Mouse (Mus musculus) thymus, postnatal 10 days (tissue): ENCODE data around the gene Traip.

Source experiments
- DNase-seq, 2 experiments: peaks; one replicate each; pipeline ENCODE4 v3.0.0; 2021; ENCODE audit warnings: low spot score in 2 of 2

The Traip gene

DNA sequence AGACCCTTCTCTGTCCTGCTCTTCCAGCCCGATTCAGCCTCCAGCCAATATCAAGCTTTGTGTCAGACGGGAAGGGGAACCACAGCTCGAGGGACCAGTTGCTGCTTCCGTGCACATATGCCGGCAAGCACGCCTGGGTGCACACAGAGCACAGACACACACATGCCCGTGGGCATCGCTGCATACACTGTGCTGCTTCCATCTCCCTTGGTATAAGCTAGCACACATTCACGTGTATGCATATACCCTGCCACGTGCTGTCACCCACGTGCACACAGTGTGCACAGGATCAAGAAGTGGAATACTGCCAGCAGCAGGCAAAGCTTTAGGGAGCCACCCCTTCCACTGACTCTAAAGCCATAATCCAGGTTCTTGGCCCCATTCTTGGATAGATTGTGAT lies 15.8 kb upstream of the Traip start:
- DNase-seq = no peak

DNA sequence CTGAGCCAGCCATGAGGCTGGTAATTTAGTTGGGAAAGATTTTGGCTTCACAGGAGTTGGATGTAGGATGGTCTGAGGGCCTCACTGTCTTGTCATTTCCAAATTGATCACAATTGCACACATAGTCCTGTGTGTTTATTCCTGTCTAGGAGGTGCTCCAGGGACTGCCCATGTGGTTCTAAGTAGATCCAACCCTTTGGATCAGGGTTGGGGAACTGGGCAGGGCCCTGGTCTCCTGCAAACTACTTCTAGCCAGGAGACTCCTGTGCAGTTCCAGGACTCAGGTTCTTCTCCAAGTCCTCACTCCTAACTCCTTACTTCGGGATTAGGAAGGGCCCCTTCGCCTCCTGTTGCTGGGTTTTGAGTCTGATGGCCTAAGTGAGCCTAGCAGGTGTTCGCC lies 14.6 kb upstream of the Traip start, which contains the start of gene Camkv:
Camkv (plus strand) TSS at position 301 of the 400 bp plus-strand sequence.
- no peak for DNase-seq

DNA sequence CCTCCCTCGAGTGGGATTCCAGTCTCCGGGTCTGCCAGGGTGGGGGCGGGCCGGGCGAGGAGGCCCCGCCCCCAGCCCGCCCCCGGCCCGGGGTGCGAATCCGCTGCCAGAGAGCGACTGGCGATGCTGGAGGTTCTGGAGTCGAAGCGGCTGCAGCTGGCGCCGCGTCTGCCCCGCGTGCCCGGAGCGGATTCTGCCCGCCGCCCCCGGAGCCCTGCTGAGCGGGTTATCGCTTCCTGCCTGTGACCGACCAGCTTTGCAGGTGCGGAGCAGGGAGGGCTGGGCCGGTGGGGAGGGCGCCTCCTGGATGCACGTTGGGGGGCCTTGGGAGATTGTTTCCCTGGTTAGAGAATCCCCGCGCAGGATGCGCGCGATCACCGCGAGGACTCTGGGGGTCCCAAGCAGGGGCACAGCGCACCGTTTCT lies 14.1 kb upstream of the Traip start:
- peak; percentile 81 for DNase-seq

DNA sequence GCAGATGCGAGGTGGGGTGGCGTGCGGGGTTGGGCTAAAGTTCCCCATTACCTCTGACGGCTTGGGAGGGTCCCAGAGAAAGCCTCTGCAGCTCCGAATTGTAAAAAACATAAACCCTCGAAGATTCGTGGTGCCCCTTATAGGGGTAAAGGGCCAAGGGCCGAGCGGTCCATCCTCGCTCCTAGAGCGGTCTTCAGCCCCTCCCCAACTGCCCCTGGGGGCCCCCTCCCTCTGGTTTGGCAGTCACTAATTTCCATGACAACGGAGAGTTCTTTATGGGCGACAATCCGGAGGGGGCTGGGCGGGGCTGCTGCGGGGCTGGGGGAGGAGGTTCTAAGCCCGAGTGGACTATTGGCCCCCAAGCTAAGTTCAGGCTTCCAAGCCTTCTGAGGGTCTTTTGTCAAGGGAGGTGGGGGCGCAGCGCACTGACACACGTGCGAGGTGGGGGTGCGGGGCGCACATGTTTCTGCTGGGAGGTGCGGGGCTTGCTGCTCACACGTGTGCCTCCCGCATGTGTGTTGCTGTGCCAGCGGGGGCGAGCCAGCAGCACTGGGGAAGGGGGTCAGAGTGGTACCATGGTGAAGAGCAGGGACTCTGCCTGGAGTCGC lies 13.6 kb upstream of the Traip start:
- DNase-seq = peak; percentile 20 to 30

DNA sequence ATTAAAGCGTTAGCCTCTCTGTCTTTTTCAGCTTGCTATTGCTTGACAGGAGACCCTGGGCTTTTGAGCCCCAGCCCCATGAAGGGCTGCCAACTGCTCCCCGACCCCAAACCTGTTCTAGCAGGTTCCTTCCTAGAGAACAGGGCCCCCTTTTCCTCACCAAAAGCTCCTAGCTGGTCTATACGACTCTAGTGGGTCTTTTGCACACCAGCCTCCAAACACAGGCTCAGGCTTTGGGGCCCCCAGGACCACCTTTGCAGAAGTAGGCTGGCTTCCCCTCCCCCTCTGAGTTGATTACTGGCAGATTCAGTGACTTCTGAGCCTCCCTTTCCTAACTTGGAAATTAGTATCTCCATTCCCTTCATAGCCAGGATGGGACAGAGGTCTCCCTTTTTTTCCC lies 13.1 kb upstream of the Traip start:
- no peak for DNase-seq

DNA sequence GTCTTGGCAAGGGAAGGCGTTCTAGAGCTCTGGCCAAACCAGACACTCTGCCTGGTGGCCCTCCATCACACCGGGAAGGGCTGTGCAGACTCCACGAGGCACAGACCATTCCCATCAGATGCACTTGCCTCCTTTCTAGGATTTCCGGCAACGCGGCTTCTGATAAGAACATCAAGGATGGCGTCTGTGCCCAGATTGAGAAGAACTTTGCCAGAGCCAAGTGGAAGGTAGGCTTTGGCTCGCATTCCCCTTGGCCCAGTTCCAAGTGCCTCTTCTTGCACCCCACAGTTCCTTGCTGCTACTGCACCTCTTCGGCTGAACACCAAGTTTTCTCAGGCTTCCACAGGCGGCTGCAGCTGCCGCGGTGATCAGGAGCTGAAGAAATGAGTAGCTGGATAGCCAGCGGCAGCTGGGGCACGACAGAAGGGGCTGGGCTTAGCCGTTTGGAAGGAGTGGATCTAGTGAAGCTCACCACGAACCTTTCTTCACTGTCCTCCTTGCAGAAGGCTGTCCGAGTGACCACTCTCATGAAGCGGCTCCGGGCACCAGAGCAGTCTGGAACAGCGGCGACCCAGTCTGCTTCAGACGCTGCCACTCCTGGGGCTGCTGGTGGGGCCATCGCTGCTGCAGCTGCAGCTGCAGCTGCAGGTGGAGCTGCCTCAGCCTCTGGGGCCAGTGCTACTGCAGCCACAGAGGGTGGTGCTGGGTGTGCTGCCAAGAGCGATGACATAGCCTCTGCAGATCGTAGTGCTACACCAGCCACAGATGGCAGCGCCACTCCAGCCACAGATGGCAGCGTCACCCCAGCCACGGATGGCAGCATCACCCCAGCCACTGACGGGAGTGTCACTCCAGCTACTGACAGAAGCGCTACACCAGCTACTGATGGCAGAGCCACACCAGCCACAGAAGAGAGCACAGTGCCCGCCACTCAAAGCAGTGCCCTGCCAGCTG lies 2.4 kb upstream of the Traip start:
- DNase-seq = no peak

DNA sequence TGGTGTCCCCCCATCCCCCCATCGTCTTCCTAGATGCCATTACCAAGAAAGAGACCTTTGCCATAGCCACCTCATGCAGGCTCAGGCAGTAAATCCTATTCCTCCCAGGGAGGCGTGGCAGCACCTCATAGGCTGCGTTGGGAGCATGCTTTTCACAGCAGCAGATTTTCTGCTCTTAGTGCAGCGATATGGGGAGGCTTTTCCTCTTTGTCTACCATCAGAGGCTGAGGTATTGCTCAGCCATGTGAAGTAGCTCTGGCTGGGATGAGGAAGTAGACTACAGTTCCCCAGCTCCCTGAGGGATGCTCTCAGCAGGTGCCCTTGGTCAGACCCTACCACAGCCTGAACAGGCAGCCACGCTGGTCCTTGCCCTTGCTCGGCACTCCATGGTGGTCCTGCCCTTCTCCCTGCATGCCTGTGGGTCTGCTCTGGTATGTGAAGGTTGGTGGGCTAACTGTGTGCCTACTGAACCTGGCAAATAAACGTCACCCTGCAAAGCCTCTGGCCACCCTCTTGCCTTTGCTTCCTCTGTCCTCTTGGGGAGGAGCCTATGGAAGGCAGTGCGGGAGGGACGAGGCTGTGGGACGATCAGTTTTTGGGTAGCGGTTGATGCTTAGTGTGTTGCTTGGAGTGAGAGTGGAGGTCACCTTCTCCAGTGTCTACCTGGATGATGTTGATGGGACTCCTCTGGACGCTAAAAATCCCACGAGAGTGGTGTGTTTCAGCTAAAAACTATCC lies 583 bp upstream of the Traip start:
- DNase-seq = no peak

DNA sequence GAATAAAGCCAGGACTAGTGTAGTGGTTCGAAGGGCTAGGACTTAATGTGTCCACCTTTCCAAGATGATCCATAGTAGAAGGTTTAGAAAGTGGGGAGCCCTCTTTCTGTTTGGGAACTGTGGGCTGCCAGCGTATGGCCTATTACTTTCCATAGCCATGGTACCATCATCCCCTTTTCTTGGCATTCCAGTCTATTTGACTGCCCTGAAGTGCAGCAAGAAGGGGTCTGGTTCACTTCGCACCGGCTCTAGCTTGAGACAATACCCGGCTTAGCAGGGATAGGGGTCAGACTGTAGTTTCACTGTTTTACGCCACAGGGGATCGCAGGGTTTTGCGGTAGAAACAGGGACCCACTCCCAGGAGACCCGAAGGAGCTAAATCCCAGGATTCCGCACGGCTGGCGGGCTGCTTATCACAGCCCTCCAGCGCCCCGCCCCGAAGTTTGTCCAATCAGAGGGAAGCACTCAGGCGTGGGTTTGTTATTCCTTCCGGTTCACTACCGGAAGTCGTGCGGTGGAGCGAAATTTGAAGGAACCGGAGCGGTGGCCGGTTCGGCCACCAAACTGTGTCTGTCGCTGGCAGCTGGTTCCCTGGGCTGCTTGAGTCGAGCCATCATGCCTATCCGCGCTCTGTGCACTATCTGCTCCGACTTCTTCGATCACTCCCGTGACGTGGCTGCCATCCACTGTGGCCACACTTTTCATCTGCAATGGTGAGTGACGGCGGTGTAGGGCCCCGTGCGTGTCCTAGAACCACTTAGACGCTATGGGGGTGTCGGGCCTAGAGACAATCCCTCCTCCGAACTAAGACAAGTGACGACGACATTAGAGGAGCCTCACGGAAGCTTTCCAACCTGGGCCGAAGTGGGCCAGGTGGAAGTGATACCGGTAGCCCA lies 772 bp downstream of the Traip start:
- peak; percentile 77 to 84 for DNase-seq

DNA sequence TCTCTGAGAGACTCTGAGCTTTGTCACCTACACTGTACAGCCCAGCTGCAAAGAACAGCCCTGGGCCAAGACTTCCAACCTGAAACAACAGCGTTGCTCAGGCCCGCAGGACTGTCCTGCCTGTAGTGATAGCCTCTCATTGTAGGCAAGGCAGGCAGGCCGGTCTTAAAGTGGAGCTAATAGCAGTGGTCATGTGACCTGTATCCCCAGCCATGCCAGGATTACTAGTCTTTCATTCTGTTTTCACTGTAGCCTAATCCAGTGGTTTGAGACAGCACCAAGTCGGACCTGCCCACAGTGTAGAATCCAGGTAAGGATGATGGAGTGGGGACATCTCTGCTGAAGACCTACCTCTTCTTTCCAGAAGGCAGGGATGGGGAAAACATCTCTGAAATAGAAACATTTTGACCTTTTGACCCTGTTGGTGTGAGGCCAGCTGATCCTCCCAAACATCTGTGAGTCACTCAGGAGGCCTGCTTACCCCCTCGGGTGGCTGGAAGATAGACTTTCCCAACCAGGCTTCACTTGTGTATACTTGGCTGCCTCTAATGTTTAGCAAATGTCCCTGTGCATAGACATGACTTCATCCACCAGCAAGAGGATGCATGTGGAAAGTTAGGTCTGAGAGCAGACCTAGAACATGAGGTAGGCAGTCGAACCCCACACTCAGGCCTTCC lies 5.8 kb downstream of the Traip start:
- no peak for DNase-seq

DNA sequence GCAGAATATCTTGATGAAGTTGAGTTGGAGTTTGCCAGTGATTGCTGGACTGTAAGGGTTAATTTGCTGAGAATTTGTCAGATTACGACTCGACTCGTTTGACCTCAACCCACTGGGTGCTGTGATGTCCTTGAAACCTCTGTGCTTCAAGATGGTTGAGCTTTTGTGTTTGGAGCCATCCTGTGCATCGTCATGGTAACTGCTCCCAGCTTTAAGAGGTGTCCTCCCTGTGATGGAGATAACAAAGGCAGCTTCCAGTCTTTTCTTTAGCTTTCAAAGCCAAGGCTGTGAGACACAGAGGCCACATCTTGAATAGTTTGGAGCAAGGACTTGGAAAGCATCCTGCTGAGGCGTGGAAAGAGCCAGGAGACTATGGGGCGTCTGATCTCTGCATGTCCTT lies 7.2 kb downstream of the Traip start:
- DNase-seq = no peak

DNA sequence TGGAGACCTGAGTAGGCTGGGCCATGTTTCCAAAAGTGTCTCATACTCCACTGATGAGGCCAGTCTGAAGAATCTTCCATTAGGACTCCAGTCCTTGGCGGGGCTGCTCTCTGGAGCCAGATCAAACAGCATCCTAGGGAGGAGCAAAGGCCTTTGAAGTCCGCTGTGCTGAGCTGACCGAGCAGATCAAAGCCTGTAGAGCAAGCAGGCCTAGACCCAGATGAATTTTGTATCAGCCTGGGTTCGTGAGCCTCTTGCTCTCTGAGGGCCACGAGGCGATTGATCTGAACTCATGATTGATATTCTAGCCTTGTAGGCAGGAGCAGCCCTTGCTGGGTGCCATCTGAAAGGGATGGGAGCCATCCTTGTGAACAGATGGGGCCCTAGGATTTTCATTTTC lies 10.0 kb downstream of the Traip start:
- DNase-seq = no peak

DNA sequence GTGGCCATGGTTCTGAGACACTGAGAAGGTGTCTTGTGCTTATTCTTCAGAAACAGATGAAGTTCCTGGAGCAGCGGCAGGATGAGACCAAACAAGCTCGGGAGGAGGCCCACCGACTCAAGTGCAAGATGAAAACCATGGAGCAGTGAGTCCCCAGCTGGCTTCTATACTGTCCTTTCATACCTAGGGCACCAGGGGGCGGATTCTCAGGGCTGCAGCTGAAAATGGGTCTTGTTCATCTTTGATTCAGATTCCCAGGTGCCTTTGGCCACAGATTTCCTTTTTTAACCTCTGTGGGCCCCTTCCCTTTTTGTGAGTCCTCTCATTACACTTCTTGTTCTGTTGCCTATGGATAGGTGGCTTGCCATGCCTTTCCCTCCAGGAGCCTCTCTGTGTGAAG lies 11.0 kb downstream of the Traip start:
- DNase-seq = no peak

DNA sequence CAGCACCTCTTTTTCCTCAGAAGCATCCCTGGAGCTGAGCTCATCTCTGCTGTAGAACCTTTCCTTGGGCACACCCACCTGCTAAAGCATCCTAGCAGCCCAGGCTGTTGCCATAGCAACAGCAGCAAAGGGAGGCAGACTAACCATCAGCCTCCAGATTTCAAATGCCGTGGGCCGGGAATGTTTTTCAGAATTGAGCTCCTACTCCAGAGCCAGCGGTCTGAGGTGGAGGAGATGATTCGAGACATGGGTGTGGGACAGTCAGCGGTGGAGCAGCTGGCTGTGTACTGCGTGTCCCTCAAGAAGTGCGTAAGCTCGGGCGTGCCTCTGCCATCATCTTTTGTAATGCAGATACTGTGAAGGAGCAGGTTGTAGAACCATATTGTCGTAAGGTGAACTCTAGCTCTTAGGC lies 11.4 kb downstream of the Traip start:
- no peak for DNase-seq

DNA sequence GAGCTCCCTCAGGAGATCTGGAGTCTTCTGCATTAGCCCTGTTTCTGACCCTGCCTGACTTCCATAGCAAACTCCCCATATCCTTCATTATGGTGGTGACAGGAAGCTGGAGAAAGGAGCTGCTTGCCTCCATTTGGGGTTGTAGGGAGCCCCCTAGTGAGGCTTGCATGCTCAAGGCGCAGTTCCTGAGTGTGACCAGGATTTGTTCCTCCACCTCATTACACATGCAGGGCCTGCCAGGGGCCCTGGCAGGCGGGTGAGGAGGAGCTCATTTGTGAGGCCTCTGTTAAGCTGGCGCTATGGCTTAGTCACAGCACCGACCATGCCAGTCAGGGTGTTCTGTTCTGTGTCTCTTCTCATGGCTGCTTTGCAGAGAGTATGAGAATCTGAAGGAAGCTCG lies 11.9 kb downstream of the Traip start:
- no peak for DNase-seq

DNA sequence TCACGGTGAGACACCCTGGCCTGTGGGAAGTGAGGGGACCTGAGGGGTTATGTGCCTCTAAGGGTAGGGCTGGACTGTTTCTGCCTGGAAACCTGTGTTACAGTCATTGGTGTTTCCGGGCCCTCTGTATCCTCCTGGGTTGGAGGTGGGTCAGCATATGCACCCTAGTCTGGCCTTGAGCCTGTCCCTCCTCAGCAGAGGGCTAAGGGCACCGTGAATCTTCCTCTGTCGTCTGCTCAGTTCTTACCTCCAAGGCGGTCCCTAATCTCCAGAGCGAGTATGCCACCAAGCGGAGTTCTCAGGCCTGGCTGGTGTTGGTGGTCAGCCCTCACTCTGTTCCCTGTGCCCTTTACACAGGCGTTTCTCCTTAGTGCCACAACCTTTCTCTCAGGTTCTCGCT lies 13.0 kb downstream of the Traip start:
- no peak for DNase-seq

DNA sequence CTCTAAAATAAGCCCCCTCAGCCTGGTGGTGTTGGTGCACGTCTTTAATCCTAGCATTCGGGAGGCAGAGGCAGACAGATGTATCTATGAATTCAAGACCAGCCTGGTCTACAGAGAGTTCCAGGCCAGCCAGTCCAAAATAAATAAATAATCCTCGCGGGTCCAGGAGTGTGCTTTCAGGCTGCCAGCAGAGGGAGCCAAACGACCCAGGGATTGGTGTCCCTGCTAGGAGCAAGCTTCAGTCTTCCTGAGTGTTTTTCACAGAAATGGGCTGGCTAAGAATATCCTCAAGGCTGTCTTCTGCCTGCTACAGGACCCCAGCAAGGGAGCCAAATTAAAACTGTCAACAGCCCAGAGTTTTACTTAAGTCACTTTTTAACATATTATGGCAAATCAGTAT lies 13.8 kb downstream of the Traip start:
- peak; percentile 54 to 86 for DNase-seq

DNA sequence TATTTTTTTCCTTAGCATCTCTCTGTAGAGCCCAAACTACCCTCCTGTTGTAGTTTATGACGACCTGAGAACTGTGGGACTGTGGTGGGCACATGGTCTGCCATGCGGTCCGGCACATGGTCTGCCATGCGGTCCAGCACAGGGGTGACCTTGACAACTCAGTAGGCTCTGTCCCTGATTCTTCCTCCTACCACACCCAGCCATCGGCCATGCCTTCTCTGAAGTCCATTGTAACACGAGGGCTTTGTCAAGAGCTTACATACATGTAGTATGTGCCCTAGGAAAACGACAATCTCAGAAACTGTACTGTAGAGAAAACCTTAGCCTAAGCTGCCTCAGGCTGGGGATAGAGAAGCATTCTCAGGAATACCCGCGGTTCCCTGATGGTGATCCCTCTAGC lies 14.7 kb downstream of the Traip start:
- no peak for DNase-seq

DNA sequence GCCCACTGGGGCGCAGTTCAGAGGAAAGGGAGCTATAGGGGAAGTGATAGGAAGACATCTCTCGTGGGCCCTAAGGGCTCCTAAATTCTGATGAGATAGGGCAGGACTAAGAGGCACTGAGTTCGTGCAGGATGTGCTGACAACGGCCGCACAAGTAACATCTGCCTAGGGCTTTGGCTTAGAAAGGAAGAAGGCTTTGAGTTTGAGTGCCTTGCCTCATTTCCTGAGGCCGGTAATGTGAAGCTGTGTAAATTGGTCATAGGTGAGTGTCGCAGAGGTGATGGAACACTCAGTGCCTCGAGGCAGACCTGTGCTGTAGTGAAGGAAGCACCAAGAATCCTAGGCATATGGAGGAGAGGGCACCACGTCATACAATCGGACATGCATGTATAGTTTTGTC lies 16.7 kb downstream of the Traip start:
- no peak for DNase-seq

DNA sequence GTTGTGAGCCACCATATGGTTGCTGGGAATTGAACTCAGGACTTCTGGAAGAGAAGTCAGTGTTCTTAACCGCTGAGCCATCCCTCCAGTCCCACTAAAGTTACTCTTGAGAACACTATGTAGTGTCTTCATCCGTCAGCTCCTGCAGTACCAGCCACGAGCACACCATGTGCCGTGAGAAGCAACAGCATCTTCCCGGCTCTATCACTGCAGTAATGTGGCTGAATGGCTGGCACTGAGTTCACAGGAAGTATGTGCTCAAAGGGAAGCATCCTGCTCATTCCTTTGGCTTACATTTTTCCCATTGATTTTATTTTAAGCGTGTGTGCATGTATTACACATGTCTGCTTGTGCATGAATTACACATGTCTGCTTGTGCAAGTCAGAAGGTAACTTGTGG lies 17.5 kb downstream of the Traip start:
- no peak for DNase-seq

DNA sequence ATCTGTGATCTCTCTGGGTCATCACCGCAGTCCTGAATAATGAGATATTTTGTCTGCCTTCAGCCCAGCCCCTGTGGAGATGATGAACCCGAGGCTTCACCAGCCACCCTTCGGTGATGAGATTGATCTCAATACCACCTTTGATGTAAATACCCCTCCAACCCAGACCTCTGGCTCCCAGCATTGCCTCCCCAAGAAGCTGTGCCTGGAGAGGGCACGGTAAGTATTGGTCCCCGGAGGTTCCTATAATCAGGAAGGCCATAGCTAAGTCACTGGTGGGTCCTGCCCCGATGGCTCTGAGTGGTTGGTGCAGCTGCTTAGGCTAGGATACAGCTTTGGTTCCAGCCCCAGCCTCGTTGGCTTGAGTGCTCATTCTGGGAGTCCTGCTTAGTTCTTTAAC lies 18.6 kb downstream of the Traip start:
- DNase-seq = no peak

DNA sequence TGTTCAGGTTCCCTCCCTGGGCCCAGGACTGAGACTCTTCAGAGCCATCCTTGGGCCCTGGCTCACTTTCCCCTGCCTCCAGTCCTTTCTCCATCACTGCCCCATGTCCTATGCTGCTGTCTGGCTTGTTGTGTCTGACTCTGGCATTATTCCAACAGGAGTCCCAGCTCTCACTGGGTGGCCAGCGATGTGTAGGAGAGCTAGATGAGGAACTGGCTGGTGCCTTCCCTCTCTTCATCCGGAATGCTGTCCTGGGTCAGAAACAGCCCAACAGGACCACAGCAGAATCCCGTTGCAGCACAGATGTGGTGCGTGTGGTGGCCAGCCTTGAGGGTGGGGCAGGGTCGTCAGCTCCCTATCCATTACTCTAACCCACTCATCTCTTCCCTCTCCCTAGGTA lies 20.4 kb downstream of the Traip start:
- DNase-seq = no peak
